Mouse (Mus musculus): Measurements from ENCODE around the gene Odf3.

- TF ChIP-seq POLR2A (IDR thresholded peaks at IDR 0.05; ENCODE audit: insufficient read depth, low read length) (no peak), CTCF (IDR thresholded peaks at IDR 0.05; ENCODE audit: low read depth, low read length) (no peak)
These were observed 33.4 kb downstream of the Odf3 start for GRCm38 (mm10) chr7:140880865-140881515.

Data from ES-Bruce4 (cell line).